Mouse (Mus musculus) stomach, postnatal 0 days (tissue): Measurements from ENCODE around the gene Trpt1. TPM values are rescaled to one million over a fixed set of nuclear protein-coding genes. Genes with fewer than 3 reads are reported as not detected.
A peak's percentile ranks its signal among the peaks of the same experiment; 100 is the strongest.
"Not testable (repeated sequence)": the region's sequence is repeated elsewhere in the genome, so short reads cannot be mapped to it uniquely, and the experiment has no call there.

Experiments
- ATAC-seq: fragments of 200-750 bp; cut with Nextera tagmentation; 2 replicates; pipeline ENCODE4 v1.8.0; 2017; ENCODE audit not compliant: low FRiP score, low TSS enrichment
- DNase-seq: peaks from one replicate; pipeline ENCODE4 v3.0.0-alpha.2; 2016; ENCODE audit warnings: low spot score
- H3K27ac ChIP-seq: fragments of 300-500 bp; sonication (generic); replicated peaks from 2 replicates; pipeline ENCODE4 v1.5.1; 2014; ENCODE audit warnings: mild to moderate bottlenecking, control low read depth
- H3K27me3 ChIP-seq: fragments of 300-500 bp; sonication (generic); 2 replicates; pipeline ENCODE4 v1.6.1; 2014; ENCODE audit warnings: low read length; ENCODE audit not compliant: control insufficient read depth, insufficient read depth
- H3K36me3 ChIP-seq: fragments of 300-500 bp; sonication (generic); 2 replicates; pipeline ENCODE4 v1.6.1; 2014; ENCODE audit warnings: low read length, mixed read lengths; ENCODE audit not compliant: control insufficient read depth, insufficient read depth
- H3K4me1 ChIP-seq: fragments of 300-500 bp; sonication (generic); replicated peaks from 2 replicates; pipeline ENCODE4 v1.6.1; 2014; ENCODE audit warnings: antibody characterized with exemption; ENCODE audit not compliant: control insufficient read depth, insufficient read depth
- H3K4me2 ChIP-seq: fragments of 300-500 bp; sonication (generic); replicated peaks from 2 replicates; pipeline ENCODE4 v1.6.1; 2014; ENCODE audit warnings: low read depth, mild to moderate bottlenecking, control low read depth, moderate library complexity
- H3K4me3 ChIP-seq: fragments of 300-500 bp; sonication (generic); 2 replicates; pipeline ENCODE4 v1.5.1; 2014; ENCODE audit warnings: low read depth, low read length, control low read depth
- H3K9ac ChIP-seq: fragments of 300-500 bp; sonication (generic); 2 replicates; pipeline ENCODE4 v1.6.1; 2014; ENCODE audit warnings: mild to moderate bottlenecking, low read length, control low read depth, mixed read lengths
- H3K9me3 ChIP-seq: fragments of 300-500 bp; sonication (generic); 2 replicates; pipeline ENCODE4 v1.6.1; 2016; ENCODE audit warnings: low read length; ENCODE audit not compliant: control insufficient read depth
- CTCF ChIP-seq: IDR thresholded peaks from 2 replicates; pipeline ENCODE4 v1.5.1; 2016; ENCODE audit warnings: antibody characterized with exemption, low read depth, mild to moderate bottlenecking, moderate library complexity
- EP300 ChIP-seq: optimal IDR thresholded peaks from 2 replicates; pipeline ENCODE3; 2016; ENCODE audit warnings: antibody characterized with exemption
- WGBS: fragments of 180-500 bp; shearing (Covaris S2); extraction: QIAGEN DNeasy Blood & Tissue Kit; methylation state at CpG from one replicate; pipeline ENCODE4 v1.1.7; 2014; 5-methylcytosine and 5-hydroxymethylcytosine counted together
- polyA plus RNA-seq: library from polyadenylated mRNA; unstranded; fragments of >200 nt; fragmentation: Nextera tagmentation; extraction: Ambion mirVana; gene quantifications from 2 replicates; pipeline ENCODE4 v1.2.1, GENCODE M21; 2015

Gene Trpt1
- polyA plus RNA-seq, 1 experiment from 2014 or later, result 10.0 TPM

DNA sequence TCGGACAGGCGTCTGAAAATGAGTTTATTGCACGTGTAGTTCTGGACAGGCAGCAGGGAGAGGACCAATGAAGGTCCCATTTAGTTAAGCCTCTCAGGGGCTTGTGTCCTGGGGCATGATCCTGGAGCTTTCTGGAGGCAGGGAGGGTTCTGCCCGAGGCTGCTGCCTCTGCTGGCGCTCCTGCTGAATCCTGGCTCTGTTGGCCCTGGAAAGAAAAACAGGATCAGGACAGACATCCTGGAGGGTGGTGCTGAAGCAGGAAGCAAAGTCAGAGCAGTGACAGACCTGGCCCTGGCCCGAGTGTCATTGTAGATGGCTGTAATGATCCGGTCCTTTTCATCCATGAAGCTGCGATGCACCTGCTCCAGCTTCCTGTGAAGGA is 8.0 kb upstream of the Trpt1 start:
- DNase-seq, result no peak
- Histone ChIP-seq H3K9me3 (no peaks in the 10 kb centered on the region), H3K4me3 (peak overlapping the region; percentile 74), H3K27me3 (no peaks in the 10 kb centered on the region), H3K9ac (peak overlapping the region; percentile 83), H3K4me2 (peak overlapping the region; percentile 94), H3K36me3 (no peaks in the 10 kb centered on the region), H3K4me1 (peaks cover 4% of the 10 kb centered on the region), H3K27ac (peak overlapping the region; percentile 88)
- 5% methylated on average over 8 of the region's 8 CpGs for WGBS
- no peak for TF ChIP-seq EP300
- no peak for TF ChIP-seq CTCF
- ATAC-seq, result no peak

DNA sequence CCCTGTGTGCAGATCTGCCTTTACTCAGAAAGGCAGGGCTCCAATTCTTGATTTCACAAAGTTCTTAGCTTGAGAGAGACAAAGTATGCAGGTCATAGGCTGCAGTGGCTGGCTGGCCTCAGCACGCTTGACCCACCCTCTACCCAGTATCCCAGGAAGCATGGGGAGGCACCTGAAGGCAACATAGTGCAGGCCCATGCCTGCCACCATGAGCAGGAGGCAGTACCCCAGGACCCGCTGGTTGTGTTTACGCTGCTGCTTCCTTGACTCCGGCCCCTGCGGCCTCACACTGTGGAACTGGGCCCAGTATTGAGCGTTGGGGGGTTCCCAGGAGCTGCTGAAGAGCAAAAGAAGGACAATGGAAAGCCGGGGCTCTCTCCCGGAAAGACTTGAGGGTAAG is 6.7 kb upstream of the Trpt1 start:
- 74% methylated on average over 8 of the region's 8 CpGs for WGBS
- Histone ChIP-seq H3K9me3 (no peaks in the 10 kb centered on the region), H3K4me3 (no peak overlapping the region), H3K4me2 (no peak overlapping the region), H3K27me3 (no peaks in the 10 kb centered on the region), H3K27ac (no peak overlapping the region), H3K36me3 (no peaks in the 10 kb centered on the region), H3K4me1 (peaks cover 7% of the 10 kb centered on the region), H3K9ac (no peak overlapping the region)
- no peak for ATAC-seq
- no peak for DNase-seq
- TF ChIP-seq EP300 (no peak), CTCF (no peak)

DNA sequence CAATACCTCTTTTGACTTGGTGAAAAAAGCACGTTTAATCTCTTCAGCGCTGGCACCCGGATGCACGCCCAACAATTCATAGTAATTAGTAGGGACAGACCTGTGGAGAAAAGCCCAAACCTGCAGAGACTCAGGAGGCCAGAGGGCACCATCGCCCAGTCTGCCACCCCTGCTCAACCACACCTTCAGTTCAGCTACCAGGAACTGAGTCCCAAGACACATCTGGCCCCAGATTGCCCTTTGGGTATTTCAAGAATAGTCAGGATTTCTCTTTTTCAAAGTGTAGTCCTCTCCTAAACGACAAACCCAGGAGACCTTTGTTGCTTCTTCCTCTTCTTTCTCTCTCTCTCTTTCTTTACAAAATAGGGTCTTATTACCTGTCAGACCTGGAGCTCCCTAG is 5.2 kb upstream of the Trpt1 start:
- Histone ChIP-seq H3K27ac (no peak overlapping the region), H3K4me1 (peaks cover 14% of the 10 kb centered on the region), H3K4me2 (no peak overlapping the region), H3K4me3 (no peak overlapping the region), H3K36me3 (no peaks in the 10 kb centered on the region), H3K9ac (no peak overlapping the region), H3K9me3 (no peaks in the 10 kb centered on the region), H3K27me3 (no peaks in the 10 kb centered on the region)
- no peak for ATAC-seq
- DNase-seq, result no peak
- no peak for TF ChIP-seq EP300
- TF ChIP-seq CTCF, result no peak
- WGBS, result 73% methylated on average over 6 of the region's 6 CpGs

DNA sequence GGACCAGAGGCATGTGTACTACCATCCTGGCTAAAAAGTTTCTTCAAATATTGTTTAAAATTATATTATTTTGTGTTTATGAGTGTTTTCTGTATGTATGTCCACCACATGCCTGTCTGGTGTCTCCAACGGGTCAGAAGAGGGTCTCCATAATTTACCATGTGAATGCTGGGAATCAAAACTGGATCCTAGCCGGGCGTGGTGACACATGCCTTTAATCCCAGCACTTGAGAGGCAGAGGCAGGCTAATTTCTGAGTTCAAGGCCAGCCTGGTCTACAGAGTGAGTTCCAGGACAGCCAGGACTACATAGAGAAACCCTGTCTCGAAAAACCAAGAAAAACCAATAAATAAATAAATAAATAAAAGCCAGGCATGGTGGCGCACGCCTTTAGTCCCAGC is 4.8 kb upstream of the Trpt1 start:
- H3K36me3 ChIP-seq, H3K9me3 ChIP-seq, H3K4me3 ChIP-seq, H3K9ac ChIP-seq, H3K4me2 ChIP-seq, H3K27ac ChIP-seq, ATAC-seq, H3K27me3 ChIP-seq, DNase-seq: not testable (repeated sequence)
- WGBS, result 84% methylated on average over 6 of the region's 6 CpGs
- H3K4me1 ChIP-seq, result peaks cover 14% of the 10 kb centered on the region

DNA sequence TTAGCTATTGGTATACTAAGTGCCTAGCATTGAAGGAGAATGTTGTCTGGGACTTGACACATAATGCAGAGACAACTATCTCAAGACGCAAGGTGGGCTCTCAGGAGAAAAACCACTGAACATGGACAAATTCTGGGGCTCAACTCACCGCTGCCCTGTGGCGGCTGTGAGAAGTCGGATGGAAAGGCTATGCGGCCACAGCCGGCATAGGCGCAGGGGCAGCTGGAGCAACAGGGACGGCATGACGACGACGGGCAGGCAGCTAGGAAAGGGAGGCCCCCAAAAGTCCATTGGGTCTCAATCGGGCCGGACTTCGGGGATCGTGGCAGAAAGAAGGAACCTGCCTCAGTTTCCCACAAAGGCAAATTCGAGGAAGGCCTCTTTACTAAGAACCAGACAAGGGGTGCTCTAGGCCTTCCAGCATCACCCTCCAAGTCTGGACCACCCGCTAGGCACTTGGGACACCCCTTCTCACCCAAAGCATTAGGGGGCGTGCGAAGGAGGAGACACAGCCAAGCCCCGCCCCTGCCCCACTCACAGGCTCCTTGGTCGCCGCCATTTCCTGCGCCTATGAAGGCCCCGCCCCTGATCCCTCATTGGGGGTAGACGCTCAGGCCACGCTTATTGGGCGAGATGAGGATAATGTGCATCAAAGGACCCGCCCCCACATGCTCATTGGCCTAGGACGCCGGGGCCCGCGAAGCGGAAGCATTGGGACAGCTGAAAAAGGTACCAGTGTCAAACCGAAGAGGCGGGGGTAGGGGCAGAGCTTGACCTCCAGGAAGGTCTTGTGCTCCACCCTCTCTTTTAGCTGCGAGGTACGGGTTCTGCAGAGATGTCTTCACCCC is 3.7 kb upstream of the Trpt1 start, which contains the start of gene Dnajc4:
TSS of gene Dnajc4 (minus strand) at position 562 of the 848 bp plus-strand sequence.
- peak; percentile 95 for ATAC-seq
- peak; percentile 98 for DNase-seq
- H3K36me3 ChIP-seq, result no peaks in the 10 kb centered on the region

More for the DNA sequence above, 3.7 kb upstream of the Trpt1 start, which contains the start of gene Dnajc4:
- H3K4me2 ChIP-seq, result peak within 1 kb of the TSS; percentile 89
- peak; percentile 33; the same call in 1 of the 2 replicates for TF ChIP-seq CTCF
- no peak for TF ChIP-seq EP300
- no peaks in the 10 kb centered on the region for H3K27me3 ChIP-seq
- H3K4me1 ChIP-seq, result peaks cover 14% of the 10 kb centered on the region
- H3K9ac ChIP-seq, result peak within 1 kb of the TSS; percentile 67
- peak within 1 kb of the TSS; percentile 49 for H3K4me3 ChIP-seq
- H3K27ac ChIP-seq, result peak within 1 kb of the TSS; percentile 61
- no peaks in the 10 kb centered on the region for H3K9me3 ChIP-seq
- WGBS, result 2% methylated on average over 37 of the region's 37 CpGs
